Mouse (Mus musculus): ENCODE measurements around the gene Sf1. TPM values are rescaled to one million over a fixed set of nuclear protein-coding genes. Genes with fewer than 3 reads are reported as not detected.

Gene Sf1
- polyA plus RNA-seq (2015; fragmentation: Nextera tagmentation; extraction: Ambion mirVana) = 88.7 and 104 TPM in 2 replicates

DNA sequence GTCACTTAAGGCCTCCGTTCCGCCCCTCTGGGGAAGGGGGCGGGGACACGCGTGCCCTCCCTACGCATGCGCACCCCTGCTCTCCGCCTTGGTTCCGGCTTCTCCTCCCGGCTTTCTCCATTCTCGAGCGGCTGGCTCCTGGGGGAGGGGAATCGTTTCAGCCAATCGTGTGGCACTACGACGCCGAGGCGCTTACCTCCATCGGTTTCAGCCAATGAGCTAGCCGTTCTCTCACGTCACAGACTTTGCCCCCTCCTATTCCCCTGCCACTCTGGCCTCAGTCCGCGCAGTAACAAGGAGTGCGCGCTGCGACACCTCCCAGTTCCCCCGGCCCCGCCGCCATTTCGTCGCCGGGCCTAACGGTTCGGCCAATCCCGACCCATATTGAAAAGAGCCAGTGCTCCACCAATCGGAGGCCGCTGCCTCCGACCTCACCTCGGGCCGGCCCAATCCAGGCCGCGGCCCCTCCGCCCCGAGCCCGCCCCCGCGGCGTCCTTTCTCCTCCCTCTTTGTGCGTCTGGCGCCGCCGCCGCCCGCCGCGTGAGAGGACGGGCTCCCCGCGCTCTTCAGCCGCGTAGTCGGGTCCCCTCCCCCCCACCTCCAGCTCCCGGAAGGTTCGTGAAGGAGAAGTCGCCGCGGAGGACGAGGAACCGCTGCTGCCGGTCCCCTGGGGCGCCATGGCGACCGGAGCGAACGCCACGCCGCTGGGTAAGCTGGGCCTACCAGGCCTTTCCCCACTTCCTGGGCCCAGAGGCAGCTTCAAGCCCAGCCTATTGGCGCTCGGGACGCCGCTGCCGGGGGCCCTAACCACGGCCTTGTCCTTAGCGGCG lies at the start of gene Sf1:
TSS of gene Sf1 (plus strand) at position 280 of the 830 bp plus-strand sequence.
- peak within 1 kb of the TSS; percentile 99 for H3K4me3 ChIP-seq (replicated peaks)
- ATAC-seq (ENCODE audit: low FRiP score) = peak; percentile 98
- WGBS = 1% methylated on average over 84 of the region's 85 CpGs
- H3K4me2 ChIP-seq = peak within 1 kb of the TSS; percentile 91
- no peaks in the 10 kb centered on the region for H3K27me3 ChIP-seq (replicated peaks)
- H3K36me3 ChIP-seq = peaks cover 29% of the 10 kb centered on the region
- peaks cover 34% of the 10 kb centered on the region for H3K4me1 ChIP-seq
- H3K9me3 ChIP-seq (replicated peaks) = no peaks in the 10 kb centered on the region
- peak within 1 kb of the TSS; percentile 99 for H3K9ac ChIP-seq (replicated peaks)
- peak within 1 kb of the TSS; percentile 99 for H3K27ac ChIP-seq (replicated peaks)

- no peak for ATAC-seq (ENCODE audit: low FRiP score)
- Histone ChIP-seq H3K9ac (replicated peaks) (no peak overlapping the region), H3K4me1 (no peaks in the 10 kb centered on the region), H3K27me3 (replicated peaks) (no peaks in the 10 kb centered on the region), H3K4me2 (no peak overlapping the region), H3K36me3 (peaks cover 28% of the 10 kb centered on the region; the same call in 1 of the 2 replicates), H3K27ac (replicated peaks) (no peak overlapping the region), H3K4me3 (replicated peaks) (no peak overlapping the region), H3K9me3 (replicated peaks) (no peaks in the 10 kb centered on the region)
- WGBS = 93% methylated on average over 8 of the region's 8 CpGs
Observed at GRCm38 (mm10) chr19:6313796-6314195, 49.7 kb upstream of the Sf1 start.

GRCm38 (mm10) chr19:6314513-6314912 lies 49.0 kb upstream of the Sf1 start:
- Histone ChIP-seq H3K4me3 (replicated peaks) (no peak overlapping the region), H3K4me2 (no peak overlapping the region), H3K9ac (replicated peaks) (no peak overlapping the region), H3K9me3 (replicated peaks) (no peaks in the 10 kb centered on the region), H3K27ac (replicated peaks) (no peak overlapping the region), H3K4me1 (no peaks in the 10 kb centered on the region), H3K27me3 (replicated peaks) (no peaks in the 10 kb centered on the region), H3K36me3 (peaks cover 28% of the 10 kb centered on the region; the same call in 1 of the 2 replicates)
- ATAC-seq (ENCODE audit: low FRiP score) = no peak
- WGBS = 85% methylated on average over 8 of the region's 8 CpGs

DNA sequence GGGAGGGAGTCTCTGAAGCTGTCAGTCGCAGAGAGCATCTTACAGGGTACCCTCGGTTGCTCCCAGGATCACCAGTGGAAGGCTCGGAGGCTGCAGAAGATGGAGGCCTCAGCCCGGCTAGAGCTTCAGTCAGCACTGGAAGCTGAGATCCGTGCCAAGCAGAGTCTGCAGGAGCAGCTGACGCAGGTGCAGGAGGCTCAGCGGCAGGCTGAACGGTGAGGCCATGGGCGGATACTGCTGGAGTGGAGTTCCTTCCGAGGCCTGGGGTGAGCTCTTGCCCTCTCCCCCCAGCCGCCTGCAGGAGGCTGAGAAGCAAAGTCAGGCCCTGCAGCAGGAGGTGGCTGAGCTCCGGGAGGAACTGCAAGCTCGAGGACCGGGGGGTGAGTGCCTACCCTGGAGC lies 47.9 kb upstream of the Sf1 start:
- Histone ChIP-seq H3K9me3 (replicated peaks) (no peaks in the 10 kb centered on the region), H3K4me2 (no peak overlapping the region), H3K27ac (replicated peaks) (no peak overlapping the region), H3K4me3 (replicated peaks) (no peak overlapping the region), H3K36me3 (peaks cover 26% of the 10 kb centered on the region; the same call in 1 of the 2 replicates), H3K27me3 (replicated peaks) (no peaks in the 10 kb centered on the region), H3K9ac (replicated peaks) (no peak overlapping the region), H3K4me1 (no peaks in the 10 kb centered on the region)
- 78% methylated on average over 14 of the region's 14 CpGs for WGBS
- ATAC-seq (ENCODE audit: low FRiP score) = no peak

- peaks cover 23% of the 10 kb centered on the region; the same call in 1 of the 2 replicates for H3K36me3 ChIP-seq
- H3K4me2 ChIP-seq = no peak overlapping the region
- no peaks in the 10 kb centered on the region for H3K9me3 ChIP-seq (replicated peaks)
- no peak overlapping the region for H3K4me3 ChIP-seq (replicated peaks)
- no peak for ATAC-seq (ENCODE audit: low FRiP score)
- H3K4me1 ChIP-seq = no peaks in the 10 kb centered on the region
- no peaks in the 10 kb centered on the region for H3K27me3 ChIP-seq (replicated peaks)
- 89% methylated on average over 12 of the region's 12 CpGs for WGBS
- H3K27ac ChIP-seq (replicated peaks) = no peak overlapping the region
- no peak overlapping the region for H3K9ac ChIP-seq (replicated peaks)
Observed at GRCm38 (mm10) chr19:6318145-6318544, 45.3 kb upstream of the Sf1 start.

GRCm38 (mm10) chr19:6321358-6321757 lies 42.1 kb upstream of the Sf1 start:
- ATAC-seq (ENCODE audit: low FRiP score) = no peak
- H3K27ac ChIP-seq (replicated peaks) = no peak overlapping the region
- no peaks in the 10 kb centered on the region for H3K9me3 ChIP-seq (replicated peaks)
- no peaks in the 10 kb centered on the region for H3K27me3 ChIP-seq (replicated peaks)
- 88% methylated on average over 8 of the region's 8 CpGs for WGBS
- H3K9ac ChIP-seq (replicated peaks) = no peak overlapping the region
- H3K4me3 ChIP-seq (replicated peaks) = no peak overlapping the region
- H3K36me3 ChIP-seq = peaks cover 10% of the 10 kb centered on the region; the same call in 1 of the 2 replicates
- H3K4me1 ChIP-seq = no peaks in the 10 kb centered on the region
- H3K4me2 ChIP-seq = no peak overlapping the region

GRCm38 (mm10) chr19:6321786-6322621 lies 41.5 kb upstream of the Sf1 start:
- ATAC-seq (ENCODE audit: low FRiP score) = no peak
- 90% methylated on average over 33 of the region's 33 CpGs for WGBS
- H3K27me3 ChIP-seq (replicated peaks) = no peaks in the 10 kb centered on the region

DNA sequence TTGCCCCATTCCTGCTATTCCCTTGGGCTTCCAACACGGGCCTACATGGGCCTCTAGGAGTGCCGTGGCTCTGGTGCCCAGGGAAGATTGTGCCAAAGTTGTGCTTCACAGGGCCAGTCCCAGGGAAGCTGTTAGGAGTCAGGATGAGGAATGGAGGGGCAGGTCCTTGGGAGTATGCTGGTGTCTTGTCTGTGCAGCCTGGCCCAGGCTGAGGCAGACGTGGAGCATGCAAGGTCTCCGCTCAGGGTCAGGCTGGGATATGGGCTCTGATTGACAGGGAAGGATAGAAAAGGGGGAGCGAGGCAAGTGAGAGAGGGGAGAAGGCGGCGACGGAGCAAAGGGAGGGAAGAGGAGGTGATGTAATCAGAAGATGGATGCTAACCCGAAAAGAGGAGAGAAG lies 38.7 kb upstream of the Sf1 start:
- WGBS = 90% methylated on average over 9 of the region's 9 CpGs
- ATAC-seq (ENCODE audit: low FRiP score) = no peak

More at GRCm38 (mm10) chr19:6321786-6322621, 41.5 kb upstream of the Sf1 start:
- Histone ChIP-seq H3K4me3 (replicated peaks) (no peak overlapping the region), H3K36me3 (peaks cover 10% of the 10 kb centered on the region; the same call in 1 of the 2 replicates), H3K9ac (replicated peaks) (no peak overlapping the region), H3K4me2 (no peak overlapping the region), H3K27ac (replicated peaks) (no peak overlapping the region), H3K9me3 (replicated peaks) (no peaks in the 10 kb centered on the region), H3K4me1 (no peaks in the 10 kb centered on the region)

DNA sequence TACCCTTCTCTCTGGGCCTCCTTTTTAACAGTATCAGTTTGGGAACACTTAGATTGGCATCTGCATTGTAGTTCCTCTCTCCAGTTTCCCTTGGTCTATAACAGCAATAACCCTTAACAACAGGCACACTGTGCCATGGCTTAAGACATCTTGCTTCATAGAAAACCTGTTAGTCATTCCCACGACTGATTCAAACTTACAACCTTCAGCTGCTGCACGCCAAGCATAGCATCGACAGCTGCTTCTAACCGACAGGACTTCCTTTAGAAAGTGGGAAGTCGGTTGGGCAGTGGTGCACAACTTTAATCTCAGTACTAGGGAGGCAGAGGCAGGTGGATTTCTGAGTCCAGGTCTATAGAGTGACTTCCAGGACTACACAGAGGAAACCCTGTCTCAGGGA lies 32.3 kb upstream of the Sf1 start:
- Histone ChIP-seq H3K4me2 (no peak overlapping the region), H3K27ac (replicated peaks) (no peak overlapping the region), H3K4me3 (replicated peaks) (no peak overlapping the region), H3K27me3 (replicated peaks) (no peaks in the 10 kb centered on the region), H3K4me1 (peaks cover 16% of the 10 kb centered on the region), H3K9me3 (replicated peaks) (no peaks in the 10 kb centered on the region), H3K36me3 (no peaks in the 10 kb centered on the region), H3K9ac (replicated peaks) (no peak overlapping the region)
- ATAC-seq (ENCODE audit: low FRiP score) = no peak
- whole genome bisulfite sequencing = 67% methylated on average over 5 of the region's 5 CpGs

More for the DNA sequence above, 38.7 kb upstream of the Sf1 start:
- Histone ChIP-seq H3K27ac (replicated peaks) (no peak overlapping the region), H3K4me1 (no peaks in the 10 kb centered on the region), H3K4me3 (replicated peaks) (no peak overlapping the region), H3K4me2 (no peak overlapping the region), H3K36me3 (no peaks in the 10 kb centered on the region), H3K9ac (replicated peaks) (no peak overlapping the region), H3K9me3 (replicated peaks) (no peaks in the 10 kb centered on the region), H3K27me3 (replicated peaks) (no peaks in the 10 kb centered on the region)

DNA sequence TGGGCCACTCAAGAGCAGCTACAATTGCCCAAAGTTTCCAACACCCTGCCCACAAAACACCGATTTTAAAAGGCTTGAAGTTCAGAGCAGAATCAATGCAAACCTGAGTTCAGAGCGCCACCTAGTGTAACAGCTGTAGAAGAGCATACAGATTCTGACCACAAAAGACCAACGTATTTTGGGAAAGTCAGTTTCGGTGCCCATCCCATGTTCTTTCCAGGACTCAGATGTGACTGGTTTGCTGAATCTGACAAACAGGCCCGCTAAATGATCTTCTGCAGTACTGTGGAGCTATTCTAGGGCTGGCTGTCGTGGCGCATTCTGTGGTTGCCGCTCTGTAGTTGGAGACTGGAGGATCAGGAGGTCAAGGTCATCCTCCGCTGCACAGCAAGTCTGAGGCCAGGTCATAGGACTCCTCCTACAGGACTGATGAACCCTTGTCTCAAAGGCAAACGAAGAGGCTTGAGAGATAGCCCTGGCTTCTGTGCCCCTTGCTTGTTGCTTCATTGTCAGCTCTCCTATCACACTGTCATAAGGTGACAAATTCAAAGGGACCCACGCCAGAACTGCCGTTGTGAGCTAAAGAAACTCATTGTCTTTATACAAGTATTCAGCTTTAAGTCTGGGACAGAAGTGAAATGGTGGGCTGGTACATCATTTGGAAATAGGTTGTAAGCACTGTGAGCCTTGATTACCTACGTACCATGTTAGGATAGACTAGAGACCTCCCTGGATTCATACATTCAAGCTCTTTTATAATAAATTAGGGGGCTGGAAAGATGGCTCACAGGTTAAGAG lies 31.6 kb upstream of the Sf1 start:
- Histone ChIP-seq H3K4me1 (peaks cover 24% of the 10 kb centered on the region), H3K9me3 (replicated peaks) (no peaks in the 10 kb centered on the region), H3K9ac (replicated peaks) (no peak overlapping the region), H3K4me2 (peak overlapping the region; percentile 44), H3K36me3 (peaks cover under 1% of the 10 kb centered on the region; the same call in 1 of the 2 replicates), H3K27me3 (replicated peaks) (no peaks in the 10 kb centered on the region), H3K27ac (replicated peaks) (no peak overlapping the region), H3K4me3 (replicated peaks) (no peak overlapping the region)
- WGBS = 20% methylated on average over 13 of the region's 13 CpGs
- no peak for ATAC-seq (ENCODE audit: low FRiP score)
